Mouse (Mus musculus) midbrain, embryonic 11.5 days (tissue): Measurements from ENCODE around the gene Gm42688. TPM values are rescaled to one million over a fixed set of nuclear protein-coding genes. Genes with fewer than 3 reads are reported as not detected.
A peak's percentile ranks its signal among the peaks of the same experiment; 100 is the strongest.

ENCODE experiments used
- ATAC-seq: fragments of 200-750 bp; cut with Nextera tagmentation; 2 replicates; pipeline ENCODE4 v1.8.0; 2017; ENCODE audit warnings: moderate TSS enrichment, moderate library complexity; ENCODE audit not compliant: low FRiP score
- DNase-seq: peaks from one replicate; pipeline ENCODE4 v3.0.0; 2015; ENCODE audit warnings: low spot score; ENCODE audit errors: missing footprints
- H3K27ac ChIP-seq: fragments of 300-500 bp; sonication (generic); 2 replicates; pipeline ENCODE4 v1.5.1; 2014; ENCODE audit warnings: low read depth, low read length
- H3K27me3 ChIP-seq: fragments of 300-500 bp; sonication (generic); 2 replicates; pipeline ENCODE4 v1.6.1; 2014; ENCODE audit warnings: mild to moderate bottlenecking, low read length, moderate library complexity, mixed read lengths; ENCODE audit not compliant: control insufficient read depth, insufficient read depth
- H3K36me3 ChIP-seq: fragments of 300-500 bp; sonication (generic); 2 replicates; pipeline ENCODE4 v1.6.1; 2014; ENCODE audit warnings: mild to moderate bottlenecking, low read length, moderate library complexity, mixed read lengths; ENCODE audit not compliant: control insufficient read depth, insufficient read depth
- H3K4me1 ChIP-seq: fragments of 300-500 bp; sonication (generic); 2 replicates; pipeline ENCODE4 v1.6.1; 2014; ENCODE audit warnings: low read length; ENCODE audit not compliant: control insufficient read depth, insufficient read depth
- H3K4me2 ChIP-seq: fragments of 300-500 bp; sonication (generic); 2 replicates; pipeline ENCODE4 v1.6.1; 2014; ENCODE audit warnings: mild to moderate bottlenecking, moderate library complexity
- H3K4me3 ChIP-seq: fragments of 300-500 bp; sonication (generic); 2 replicates; pipeline ENCODE4 v1.5.1; 2014; ENCODE audit warnings: low read depth, low read length
- H3K9ac ChIP-seq: fragments of 300-500 bp; sonication (generic); 2 replicates; pipeline ENCODE4 v1.6.1; 2014; ENCODE audit warnings: low read length
- H3K9me3 ChIP-seq: fragments of 300-500 bp; sonication (generic); 2 replicates; pipeline ENCODE4 v1.6.1; 2016; ENCODE audit warnings: low read length; ENCODE audit not compliant: control insufficient read depth
- WGBS: fragments of 180-500 bp; shearing (Covaris S2); extraction: QIAGEN DNeasy Blood & Tissue Kit; methylation state at CpG from one replicate; pipeline ENCODE4 v1.1.7; 2014; 5-methylcytosine and 5-hydroxymethylcytosine counted together
- polyA plus RNA-seq: library from polyadenylated mRNA; unstranded; fragments of >200 nt; fragmentation: Nextera tagmentation; extraction: Ambion mirVana; gene quantifications from 2 replicates; pipeline ENCODE4 v1.2.1, GENCODE M21; 2014

Gene Gm42688
- polyA plus RNA-seq, 1 experiment from 2014 or later = 2.3 TPM

- Histone ChIP-seq H3K36me3 (no peaks in the 10 kb centered on the region; the same call in 1 of the 2 replicates), H3K4me1 (peaks cover 39% of the 10 kb centered on the region)
Measured at GRCm38 (mm10) chr6:83120930-83121862, 19.8 kb downstream of the Gm42688 start, which contains the start of gene Wbp1. Gene Wbp1 (minus strand): TSS chr6:83121559.

GRCm38 (mm10) chr6:83121863-83122710 lies 20.7 kb downstream of the Gm42688 start:
- no peak for DNase-seq
- WGBS = 3% methylated on average over 46 of the region's 52 CpGs
- no peaks in the 10 kb centered on the region for H3K9me3 ChIP-seq
- no peaks in the 10 kb centered on the region; the same call in 1 of the 2 replicates for H3K36me3 ChIP-seq
- peak overlapping the region; percentile 98 for H3K4me2 ChIP-seq
- ATAC-seq = no peak
- H3K4me1 ChIP-seq = peaks cover 36% of the 10 kb centered on the region
- peak overlapping the region; percentile 98 for H3K9ac ChIP-seq
- H3K27ac ChIP-seq = peak overlapping the region; percentile 97
- no peaks in the 10 kb centered on the region for H3K27me3 ChIP-seq
- peak overlapping the region; percentile 79 for H3K4me3 ChIP-seq

More at GRCm38 (mm10) chr6:83120930-83121862, 19.8 kb downstream of the Gm42688 start, which contains the start of gene Wbp1:
- ATAC-seq = peak; percentile 94
- Histone ChIP-seq H3K27ac (peak within 1 kb of the TSS; percentile 97), H3K4me2 (peak within 1 kb of the TSS; percentile 98), H3K27me3 (no peaks in the 10 kb centered on the region), H3K9me3 (no peaks in the 10 kb centered on the region), H3K4me3 (peak within 1 kb of the TSS; percentile 79), H3K9ac (peak within 1 kb of the TSS; percentile 98)
- WGBS = under 1% methylated on average over 38 of the region's 38 CpGs
- DNase-seq = peak; percentile 97

- ATAC-seq (no peak), DNase-seq (no peak)
- H3K4me2 ChIP-seq = peak overlapping the region; percentile 98
- no peak overlapping the region for H3K9ac ChIP-seq
- H3K4me3 ChIP-seq = peak overlapping the region; percentile 79; the same call in 1 of the 2 replicates
- H3K36me3 ChIP-seq = no peaks in the 10 kb centered on the region; the same call in 1 of the 2 replicates
- H3K27ac ChIP-seq = no peak overlapping the region
- no peaks in the 10 kb centered on the region for H3K9me3 ChIP-seq
- H3K4me1 ChIP-seq = peaks cover 36% of the 10 kb centered on the region
- H3K27me3 ChIP-seq = no peaks in the 10 kb centered on the region
- WGBS = 86% methylated on average over 5 of the region's 5 CpGs
Measured at GRCm38 (mm10) chr6:83122961-83123360, 21.5 kb downstream of the Gm42688 start.

- ATAC-seq = peak; percentile 1; the same call in 1 of the 2 replicates
- Histone ChIP-seq H3K27me3 (no peaks in the 10 kb centered on the region), H3K27ac (peak overlapping the region; percentile 48; the same call in 1 of the 2 replicates), H3K4me3 (peak overlapping the region; percentile 72), H3K4me1 (peaks cover 32% of the 10 kb centered on the region), H3K36me3 (no peaks in the 10 kb centered on the region), H3K9me3 (no peaks in the 10 kb centered on the region), H3K9ac (peak overlapping the region; percentile 80), H3K4me2 (peak overlapping the region; percentile 85)
- peak; percentile 99 for DNase-seq
- under 1% methylated on average over 30 of the region's 30 CpGs for WGBS
Measured at GRCm38 (mm10) chr6:83124851-83125312, 23.5 kb downstream of the Gm42688 start.

- peak within 1 kb of the TSS; percentile 85 for H3K4me2 ChIP-seq
- peak within 1 kb of the TSS; percentile 80 for H3K9ac ChIP-seq
- H3K27ac ChIP-seq = peak within 1 kb of the TSS; percentile 48; the same call in 1 of the 2 replicates
- peaks cover 27% of the 10 kb centered on the region for H3K4me1 ChIP-seq
- DNase-seq (no peak), ATAC-seq (no peak)
- H3K9me3 ChIP-seq = no peaks in the 10 kb centered on the region
- peak within 1 kb of the TSS; percentile 72 for H3K4me3 ChIP-seq
- no peaks in the 10 kb centered on the region for H3K27me3 ChIP-seq
- 30% methylated on average over 5 of the region's 5 CpGs for WGBS
- no peaks in the 10 kb centered on the region for H3K36me3 ChIP-seq
Measured at GRCm38 (mm10) chr6:83125331-83125730, 23.9 kb downstream of the Gm42688 start, which contains the start of gene Ino80b. Gene Ino80b (minus strand): TSS chr6:83125431.

GRCm38 (mm10) chr6:83127419-83127818 lies 26.0 kb downstream of the Gm42688 start:
- DNase-seq (no peak), ATAC-seq (no peak)
- WGBS = 94% methylated on average over 5 of the region's 5 CpGs
- Histone ChIP-seq H3K4me3 (no peak overlapping the region), H3K27ac (no peak overlapping the region), H3K36me3 (no peaks in the 10 kb centered on the region), H3K9me3 (no peaks in the 10 kb centered on the region), H3K4me1 (peaks cover 20% of the 10 kb centered on the region), H3K4me2 (no peak overlapping the region), H3K9ac (no peak overlapping the region), H3K27me3 (no peaks in the 10 kb centered on the region)

GRCm38 (mm10) chr6:83131469-83132034 lies 30.1 kb downstream of the Gm42688 start:
- H3K9me3 ChIP-seq = no peaks in the 10 kb centered on the region
- no peaks in the 10 kb centered on the region for H3K36me3 ChIP-seq
- H3K27ac ChIP-seq = no peak overlapping the region
- peaks cover 7% of the 10 kb centered on the region for H3K27me3 ChIP-seq
- ATAC-seq = no peak
- no peak overlapping the region for H3K9ac ChIP-seq
- WGBS = 85% methylated on average over 6 of the region's 6 CpGs
- no peak for DNase-seq
- H3K4me3 ChIP-seq = no peak overlapping the region
- no peak overlapping the region for H3K4me2 ChIP-seq
- peaks cover 12% of the 10 kb centered on the region for H3K4me1 ChIP-seq

GRCm38 (mm10) chr6:83132176-83132919 lies 30.9 kb downstream of the Gm42688 start:
- Histone ChIP-seq H3K4me1 (peaks cover 20% of the 10 kb centered on the region), H3K27me3 (peaks cover 7% of the 10 kb centered on the region), H3K4me3 (no peak overlapping the region), H3K36me3 (no peaks in the 10 kb centered on the region), H3K27ac (no peak overlapping the region), H3K9ac (no peak overlapping the region), H3K9me3 (no peaks in the 10 kb centered on the region), H3K4me2 (no peak overlapping the region)
- DNase-seq = no peak
- no peak for ATAC-seq
- 88% methylated on average over 9 of the region's 9 CpGs for WGBS
